Mouse (Mus musculus): ENCODE results near the gene Cic. TPM values are rescaled to one million over a fixed set of nuclear protein-coding genes. Genes with fewer than 3 reads are reported as not detected.
A peak's percentile ranks its signal among the peaks of the same experiment; 100 is the strongest.

The Cic gene
- total and polyA plus RNA-seq, 2 experiments from 2014 or later = 31.9 to 145 TPM

GRCm38 (mm10) chr7:25240631-25241030 is 26.9 kb upstream of the Cic start:
- no peak overlapping the region for H3K4me3 ChIP-seq (ENCODE audit: low read depth, low read length)
- no peak overlapping the region for H3K27ac ChIP-seq (ENCODE audit: low read depth, low read length)
- no peaks in the 10 kb centered on the region for H3K9me3 ChIP-seq (ENCODE audit: low read length)
- no peaks in the 10 kb centered on the region for H3K27me3 ChIP-seq (ENCODE audit: insufficient read depth, low read length)
- no peaks in the 10 kb centered on the region for H3K36me3 ChIP-seq (ENCODE audit: insufficient read depth, low read length)
- H3K4me1 ChIP-seq (ENCODE audit: insufficient read depth, low read length) = peaks cover 10% of the 10 kb centered on the region; the same call in 1 of the 2 replicates
- H3K9ac ChIP-seq (replicated peaks; ENCODE audit: low read length, poor library complexity, severe bottlenecking) = no peak overlapping the region
- H3K4me2 ChIP-seq (ENCODE audit: low read depth, low read length, poor library complexity, severe bottlenecking) = no peak overlapping the region
- no peak for TF ChIP-seq CTCF (IDR thresholded peaks at IDR 0.05)
- no peak for ATAC-seq (ENCODE audit: low FRiP score)
- WGBS = 52% methylated on average over 7 of the region's 7 CpGs
- DNase-seq (ENCODE audit: low spot score) = no peak

DNA sequence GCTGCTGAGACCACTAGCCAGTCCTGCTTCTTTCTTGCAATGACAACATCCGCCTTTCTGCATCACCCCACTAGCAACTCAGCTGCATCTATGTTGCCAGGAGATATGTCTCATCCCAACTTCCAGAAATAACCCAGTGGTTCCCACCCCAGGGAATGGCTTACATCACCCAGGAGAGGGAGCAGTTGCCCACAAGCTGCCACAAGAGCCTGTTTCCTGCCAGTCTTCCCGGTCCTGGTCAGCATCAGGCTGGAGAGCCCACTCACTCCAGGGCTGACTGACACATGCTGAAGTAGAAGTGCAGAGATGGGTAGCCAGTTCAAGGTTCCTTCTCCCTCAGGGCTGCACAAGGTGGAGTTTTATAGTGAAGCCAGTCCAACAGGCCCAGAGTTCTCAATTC is 26.4 kb upstream of the Cic start:
- Histone ChIP-seq H3K36me3 (ENCODE audit: insufficient read depth, low read length) (no peaks in the 10 kb centered on the region), H3K4me3 (ENCODE audit: low read depth, low read length) (no peak overlapping the region), H3K4me2 (ENCODE audit: low read depth, low read length, poor library complexity, severe bottlenecking) (no peak overlapping the region), H3K9me3 (ENCODE audit: low read length) (no peaks in the 10 kb centered on the region), H3K27ac (ENCODE audit: low read depth, low read length) (no peak overlapping the region), H3K9ac (replicated peaks; ENCODE audit: low read length, poor library complexity, severe bottlenecking) (no peak overlapping the region), H3K4me1 (ENCODE audit: insufficient read depth, low read length) (peaks cover 6% of the 10 kb centered on the region; the same call in 1 of the 2 replicates), H3K27me3 (ENCODE audit: insufficient read depth, low read length) (no peaks in the 10 kb centered on the region)
- 25% methylated on average over 2 of the region's 2 CpGs for WGBS
- DNase-seq (ENCODE audit: low spot score) = peak; percentile 67
- ATAC-seq (ENCODE audit: low FRiP score) = no peak
- peak; percentile 80 for TF ChIP-seq CTCF (IDR thresholded peaks at IDR 0.05)

DNA sequence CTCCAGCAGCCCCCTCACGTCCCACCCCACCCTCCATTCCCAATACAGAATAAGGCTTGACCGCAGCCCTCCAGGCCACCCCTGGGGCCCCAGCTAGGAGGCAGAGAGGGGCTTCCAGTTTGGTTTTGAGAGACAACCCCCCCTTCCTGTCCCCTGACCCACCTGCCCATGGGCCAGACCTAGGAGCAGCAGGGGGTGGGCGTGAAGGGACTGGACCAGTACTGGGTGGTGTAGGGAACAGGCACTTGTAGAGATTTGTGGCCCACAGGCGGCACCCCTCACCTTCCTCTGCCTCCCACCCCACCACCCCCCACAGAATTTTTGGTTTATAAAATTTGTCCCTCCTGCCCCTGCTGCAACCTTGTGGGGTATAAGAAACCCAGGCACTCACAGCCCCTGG is 24.1 kb upstream of the Cic start:
- H3K36me3 ChIP-seq (ENCODE audit: insufficient read depth, low read length) = no peaks in the 10 kb centered on the region
- DNase-seq (ENCODE audit: low spot score) (no peak), ATAC-seq (ENCODE audit: low FRiP score) (no peak)
- H3K27me3 ChIP-seq (ENCODE audit: insufficient read depth, low read length) = no peaks in the 10 kb centered on the region
- H3K9ac ChIP-seq (replicated peaks; ENCODE audit: low read length, poor library complexity, severe bottlenecking) = no peak overlapping the region
- H3K9me3 ChIP-seq (ENCODE audit: low read length) = no peaks in the 10 kb centered on the region
- H3K4me2 ChIP-seq (ENCODE audit: low read depth, low read length, poor library complexity, severe bottlenecking) = no peak overlapping the region
- no peak for TF ChIP-seq CTCF (IDR thresholded peaks at IDR 0.05)
- H3K4me3 ChIP-seq (ENCODE audit: low read depth, low read length) = no peak overlapping the region
- 96% methylated on average over 4 of the region's 4 CpGs for WGBS
- H3K4me1 ChIP-seq (ENCODE audit: insufficient read depth, low read length) = peaks cover 14% of the 10 kb centered on the region; the same call in 1 of the 2 replicates
- H3K27ac ChIP-seq (ENCODE audit: low read depth, low read length) = no peak overlapping the region

DNA sequence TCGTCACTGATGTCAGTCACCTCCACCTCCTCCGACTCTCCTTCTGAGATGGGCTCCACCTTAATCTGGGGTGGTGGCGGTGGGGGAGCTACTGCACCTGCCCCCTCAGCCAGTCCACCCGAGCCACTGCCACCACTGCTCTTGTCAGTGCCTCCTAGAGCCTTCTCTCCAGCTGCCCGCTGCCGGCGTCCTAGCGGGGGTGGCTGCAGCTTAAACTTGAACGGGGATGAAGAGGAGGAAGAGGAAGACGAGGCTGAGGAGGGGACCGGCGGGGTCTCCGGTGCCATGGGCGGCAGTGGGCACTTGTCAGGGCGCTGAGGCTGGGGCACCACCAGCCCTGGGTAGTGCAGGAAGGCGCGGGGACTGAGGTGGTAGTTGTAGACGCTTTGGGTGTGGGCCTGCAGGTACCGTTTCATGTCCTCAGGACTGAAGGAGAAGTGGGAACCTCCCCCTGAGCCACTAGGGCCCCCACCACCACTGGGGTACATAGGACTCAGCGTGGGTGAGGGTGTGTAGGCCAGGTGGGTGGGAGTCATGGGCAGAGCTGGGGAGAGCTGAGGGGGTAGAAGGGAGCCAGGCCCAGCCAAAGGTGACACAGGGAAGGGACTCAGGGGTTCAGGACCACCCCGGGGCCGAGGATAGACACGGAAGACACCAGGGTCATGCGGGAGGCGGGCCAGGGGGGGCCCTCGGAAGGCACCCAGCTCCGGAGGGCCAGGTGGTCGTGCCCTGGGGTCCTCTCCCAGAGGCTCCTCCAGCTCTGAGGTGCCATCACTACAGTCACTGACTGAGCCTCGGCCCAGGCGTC is 22.7 kb upstream of the Cic start:
- H3K4me1 ChIP-seq (ENCODE audit: insufficient read depth, low read length) = peaks cover 19% of the 10 kb centered on the region; the same call in 1 of the 2 replicates
- H3K9ac ChIP-seq (replicated peaks; ENCODE audit: low read length, poor library complexity, severe bottlenecking) = no peak overlapping the region
- no peak overlapping the region for H3K27ac ChIP-seq (ENCODE audit: low read depth, low read length)
- no peaks in the 10 kb centered on the region for H3K9me3 ChIP-seq (ENCODE audit: low read length)
- no peaks in the 10 kb centered on the region for H3K36me3 ChIP-seq (ENCODE audit: insufficient read depth, low read length)
- DNase-seq (ENCODE audit: low spot score) (no peak), ATAC-seq (ENCODE audit: low FRiP score) (no peak)
- no peak overlapping the region for H3K4me3 ChIP-seq (ENCODE audit: low read depth, low read length)
- no peak overlapping the region for H3K4me2 ChIP-seq (ENCODE audit: low read depth, low read length, poor library complexity, severe bottlenecking)
- TF ChIP-seq CTCF (IDR thresholded peaks at IDR 0.05) = no peak
- WGBS = 88% methylated on average over 28 of the region's 30 CpGs
- no peaks in the 10 kb centered on the region for H3K27me3 ChIP-seq (ENCODE audit: insufficient read depth, low read length)

GRCm38 (mm10) chr7:25246079-25246758 is 21.3 kb upstream of the Cic start:
- Histone ChIP-seq H3K4me2 (ENCODE audit: low read depth, low read length, poor library complexity, severe bottlenecking) (peak overlapping the region; percentile 18), H3K9me3 (ENCODE audit: low read length) (no peaks in the 10 kb centered on the region), H3K36me3 (ENCODE audit: insufficient read depth, low read length) (no peaks in the 10 kb centered on the region), H3K4me3 (ENCODE audit: low read depth, low read length) (no peak overlapping the region), H3K4me1 (ENCODE audit: insufficient read depth, low read length) (peaks cover 21% of the 10 kb centered on the region; the same call in 1 of the 2 replicates), H3K9ac (replicated peaks; ENCODE audit: low read length, poor library complexity, severe bottlenecking) (no peak overlapping the region), H3K27me3 (ENCODE audit: insufficient read depth, low read length) (no peaks in the 10 kb centered on the region), H3K27ac (ENCODE audit: low read depth, low read length) (peak overlapping the region; percentile 79)
- ATAC-seq (ENCODE audit: low FRiP score) = no peak
- peak; percentile 32 for DNase-seq (ENCODE audit: low spot score)
- 55% methylated on average over 20 of the region's 20 CpGs for WGBS
- no peak for TF ChIP-seq CTCF (IDR thresholded peaks at IDR 0.05)

DNA sequence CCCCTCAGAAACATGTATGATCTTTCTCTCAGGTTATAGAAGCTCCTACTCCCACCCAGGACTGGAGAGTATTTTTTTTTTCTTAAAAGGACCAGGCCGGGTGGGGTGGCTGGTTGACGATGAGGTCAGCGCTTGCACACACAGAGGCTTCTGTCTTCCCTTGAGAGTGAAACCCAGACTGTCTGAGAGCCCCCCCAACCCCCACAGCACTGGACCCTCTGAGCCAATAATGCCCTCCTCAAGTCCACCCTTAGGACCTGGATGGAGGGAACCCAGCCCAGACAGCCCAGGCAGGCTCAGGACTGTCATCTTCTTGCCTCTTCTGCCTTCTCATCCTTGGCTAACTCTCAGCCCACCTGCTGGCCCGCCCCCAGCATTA is 20.8 kb upstream of the Cic start:
- no peak for TF ChIP-seq CTCF (IDR thresholded peaks at IDR 0.05)
- peak overlapping the region; percentile 99 for H3K4me2 ChIP-seq (ENCODE audit: low read depth, low read length, poor library complexity, severe bottlenecking)
- H3K9ac ChIP-seq (replicated peaks; ENCODE audit: low read length, poor library complexity, severe bottlenecking) = 0 out of 2 replicates have a peak overlapping the region, but pooled peaks have one; percentile 42
- 45% methylated on average over 4 of the region's 4 CpGs for WGBS
- H3K9me3 ChIP-seq (ENCODE audit: low read length) = no peaks in the 10 kb centered on the region
- H3K36me3 ChIP-seq (ENCODE audit: insufficient read depth, low read length) = no peaks in the 10 kb centered on the region
- H3K27ac ChIP-seq (ENCODE audit: low read depth, low read length) = peak overlapping the region; percentile 79
- ATAC-seq (ENCODE audit: low FRiP score) (no peak), DNase-seq (ENCODE audit: low spot score) (peak; percentile 55)
- no peaks in the 10 kb centered on the region for H3K27me3 ChIP-seq (ENCODE audit: insufficient read depth, low read length)
- H3K4me3 ChIP-seq (ENCODE audit: low read depth, low read length) = no peak overlapping the region
- peaks cover 27% of the 10 kb centered on the region; the same call in 1 of the 2 replicates for H3K4me1 ChIP-seq (ENCODE audit: insufficient read depth, low read length)
